Mouse (Mus musculus) fibroblast of lung, adult 2 months (primary cell): ENCODE results near the gene Bend5.
A peak's percentile ranks its signal among the peaks of the same experiment; 100 is the strongest.

Source experiments
- DNase-seq: peaks from one replicate; pipeline ENCODE4 v3.0.0-alpha.2; 2011; ENCODE audit warnings: low read depth

Bend5 gene

GRCm38 (mm10) chr4:111487233-111487843 is 72.5 kb downstream of the Bend5 start:
- DNase-seq: no peak

- no peak for DNase-seq
Measured at GRCm38 (mm10) chr4:111493750-111494404, 79.1 kb downstream of the Bend5 start.

- peak; percentile 19 for DNase-seq
Measured at GRCm38 (mm10) chr4:111495949-111496348, 81.1 kb downstream of the Bend5 start.

- DNase-seq: no peak
Measured at GRCm38 (mm10) chr4:111498751-111499150, 83.9 kb downstream of the Bend5 start.

- no peak for DNase-seq
Measured at GRCm38 (mm10) chr4:111501441-111501840, 86.6 kb downstream of the Bend5 start.

DNA sequence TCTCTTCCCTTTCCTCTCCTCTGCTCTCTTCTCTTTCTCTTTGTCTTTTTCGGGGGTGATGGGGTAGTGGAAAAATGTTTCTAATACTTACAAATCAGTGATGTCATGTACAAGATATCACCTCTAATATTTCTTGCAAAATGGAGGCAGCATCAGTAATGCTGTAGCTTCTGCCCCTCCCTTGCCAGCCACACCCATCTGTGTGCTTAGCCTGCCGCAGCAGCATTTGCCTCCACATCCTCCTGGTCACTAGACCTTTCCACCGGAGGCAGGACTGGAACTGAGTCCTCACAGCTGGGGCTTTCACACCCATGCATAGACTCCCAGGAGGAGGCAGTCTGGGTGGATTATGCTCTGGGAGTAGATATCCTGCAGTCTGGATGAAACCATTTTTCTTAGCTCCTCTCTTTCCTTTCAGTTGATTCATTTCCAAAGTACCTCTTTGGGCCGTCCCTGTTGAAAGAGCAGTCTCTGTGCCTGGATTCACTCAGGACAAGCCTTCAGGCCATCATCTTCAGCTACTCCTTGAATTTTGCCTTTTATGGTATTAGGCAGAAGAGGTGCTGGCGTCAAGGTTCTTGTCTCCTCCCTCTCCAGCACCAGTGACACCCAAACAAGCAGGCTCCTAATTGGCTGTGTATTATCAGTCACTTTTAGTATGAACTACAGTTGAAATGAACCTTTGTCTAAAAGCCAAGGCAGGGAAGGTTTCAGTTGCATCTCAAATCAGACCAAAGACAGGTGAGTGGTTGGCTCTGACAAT is 88.3 kb downstream of the Bend5 start:
- DNase-seq: no peak

- no peak for DNase-seq
Measured at GRCm38 (mm10) chr4:111504952-111505351, 90.1 kb downstream of the Bend5 start.
